Mouse (Mus musculus) c-Kit-negative CD71-positive TER-119-positive erythroid progenitor cells, embryonic 14.5 days (primary cell): ENCODE data around the gene Ppp2r5b.

Experiments used
- DNase-seq: peaks from one replicate; pipeline ENCODE4 v3.0.0-alpha.2; 2013; ENCODE audit warnings: low read depth, low spot score

Gene Ppp2r5b

GRCm38 (mm10) chr19:6268670-6269132 lies 33.0 kb upstream of the Ppp2r5b start:
- DNase-seq: no peak

GRCm38 (mm10) chr19:6268170-6268528 lies 32.5 kb upstream of the Ppp2r5b start:
- peak; percentile 73 for DNase-seq

GRCm38 (mm10) chr19:6267306-6268169 lies 31.9 kb upstream of the Ppp2r5b start:
- DNase-seq: no peak

GRCm38 (mm10) chr19:6265727-6266182 lies 30.1 kb upstream of the Ppp2r5b start:
- DNase-seq: no peak

DNA sequence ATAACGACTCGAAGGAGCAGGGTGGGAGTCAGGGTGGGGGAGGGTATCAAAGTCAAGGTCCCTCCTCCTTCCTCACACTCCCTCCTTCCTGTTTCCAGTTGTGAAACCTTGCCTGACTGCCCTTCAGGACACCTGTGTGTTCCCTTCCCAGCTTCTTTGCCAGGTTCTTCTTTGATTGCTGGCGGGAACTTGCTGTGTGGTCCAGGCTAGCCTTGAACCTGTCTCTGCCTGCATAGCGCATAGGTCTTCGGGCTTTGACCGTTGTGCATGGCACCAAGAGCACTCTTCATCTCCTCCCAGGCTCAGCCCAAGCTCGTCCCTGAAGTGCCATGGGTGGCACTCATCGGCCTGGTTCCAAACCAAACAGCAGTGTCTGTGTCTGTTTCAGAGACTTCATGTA lies 29.3 kb upstream of the Ppp2r5b start:
- no peak for DNase-seq

GRCm38 (mm10) chr19:6264200-6264599 lies 28.5 kb upstream of the Ppp2r5b start:
- no peak for DNase-seq

- DNase-seq: no peak
Measured at GRCm38 (mm10) chr19:6262839-6263433, 27.3 kb upstream of the Ppp2r5b start.

DNA sequence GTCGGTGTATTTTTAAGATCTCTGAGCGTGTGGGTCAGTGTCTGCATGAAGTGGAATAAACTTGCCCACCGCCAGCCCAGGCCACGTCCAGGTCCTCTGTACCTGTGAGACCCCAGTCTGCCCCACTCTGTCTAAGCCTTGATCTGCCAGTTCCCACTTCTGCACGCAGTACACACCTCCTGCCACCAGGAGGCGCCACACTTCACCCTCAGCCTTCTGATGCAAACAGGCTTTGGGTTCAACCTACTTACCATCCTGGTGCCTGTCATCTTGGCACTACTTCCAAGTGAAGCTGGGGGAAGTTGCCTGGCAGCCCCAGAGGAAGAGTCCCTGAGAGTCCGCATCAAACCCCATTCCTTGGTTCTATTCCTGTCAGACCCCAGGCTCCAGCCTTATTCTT lies 26.6 kb upstream of the Ppp2r5b start:
- peak; percentile 61 for DNase-seq

- DNase-seq: no peak
Measured at GRCm38 (mm10) chr19:6261379-6261778, 25.7 kb upstream of the Ppp2r5b start.

GRCm38 (mm10) chr19:6260946-6261345 lies 25.3 kb upstream of the Ppp2r5b start:
- DNase-seq: no peak

DNA sequence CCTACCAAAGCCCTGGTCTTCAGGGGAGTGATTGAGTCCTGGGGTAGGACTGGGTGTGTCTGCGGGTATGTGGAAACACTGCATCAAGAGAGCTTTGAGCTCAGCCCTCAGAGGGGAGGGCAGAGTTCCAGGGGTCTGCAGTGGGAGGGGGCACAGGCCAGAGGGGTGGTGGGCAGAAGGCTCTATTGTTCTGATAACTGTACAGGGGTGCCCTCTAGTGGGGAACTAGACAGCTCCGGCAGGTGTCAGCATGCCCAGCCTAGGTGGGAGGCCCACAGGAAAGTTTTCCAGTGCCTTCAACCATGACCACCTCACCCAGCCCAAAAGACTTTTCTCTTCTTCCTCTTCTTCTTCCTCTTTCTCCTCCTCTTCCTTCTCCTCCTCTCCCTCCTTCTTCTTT lies 24.8 kb upstream of the Ppp2r5b start:
- DNase-seq: no peak

DNA sequence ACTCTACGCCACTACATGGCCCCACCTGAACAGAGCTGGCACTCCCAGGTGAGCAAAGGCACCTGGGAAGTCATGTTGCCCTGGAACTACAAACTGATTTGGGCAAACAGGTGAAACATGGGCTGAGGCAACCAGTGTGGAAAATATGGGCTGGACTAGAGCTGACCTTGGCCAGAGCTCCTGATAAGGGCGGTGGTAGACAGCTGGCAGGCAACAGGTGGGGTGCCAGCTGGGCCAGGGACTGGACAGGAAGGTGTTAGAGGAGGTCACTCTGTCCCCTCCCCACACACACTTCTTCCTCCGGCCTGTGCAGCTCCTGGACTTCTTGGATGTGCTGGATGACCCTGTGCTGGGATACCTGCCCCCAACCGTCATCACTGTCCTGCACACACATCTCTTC lies 17.3 kb upstream of the Ppp2r5b start:
- no peak for DNase-seq

DNA sequence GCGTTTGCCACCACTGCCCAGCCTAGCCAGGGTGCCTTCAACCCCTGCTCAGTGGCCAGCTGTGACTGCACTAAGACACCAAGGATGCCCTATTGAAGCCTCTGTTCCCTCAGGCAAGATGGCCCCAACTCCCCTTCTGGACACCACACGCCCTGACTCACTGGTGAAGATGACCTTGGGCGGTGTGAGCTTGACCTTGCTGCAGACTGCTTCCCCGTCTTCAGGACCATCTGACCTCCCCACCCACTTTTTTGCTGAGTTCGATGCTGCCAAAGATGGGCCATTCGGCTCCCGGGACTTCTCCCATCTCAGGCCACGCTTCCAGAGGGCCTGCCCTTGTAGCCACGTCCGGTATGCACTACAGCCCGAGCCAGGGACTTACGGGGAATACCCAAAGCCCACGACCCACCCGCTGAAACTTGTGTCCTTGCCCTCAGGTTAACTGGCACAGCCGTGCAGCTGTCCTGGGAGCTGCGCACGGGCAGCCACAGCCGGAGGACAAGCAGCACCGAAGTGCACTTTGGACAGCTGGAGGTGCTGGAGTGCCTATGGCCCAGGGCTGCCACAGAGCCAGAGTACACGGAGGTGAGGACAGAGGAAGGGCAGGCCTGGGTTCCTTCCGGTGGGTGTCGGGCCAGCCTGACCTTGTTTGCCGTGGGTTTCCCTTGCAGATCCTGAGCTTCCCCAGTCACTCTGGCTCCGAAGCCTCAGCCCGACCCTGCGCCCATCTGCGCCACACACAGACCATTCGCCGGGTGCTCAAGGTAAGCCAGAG lies 12.0 kb upstream of the Ppp2r5b start:
- no peak for DNase-seq

GRCm38 (mm10) chr19:6245806-6246205 lies 10.1 kb upstream of the Ppp2r5b start:
- DNase-seq: no peak

DNA sequence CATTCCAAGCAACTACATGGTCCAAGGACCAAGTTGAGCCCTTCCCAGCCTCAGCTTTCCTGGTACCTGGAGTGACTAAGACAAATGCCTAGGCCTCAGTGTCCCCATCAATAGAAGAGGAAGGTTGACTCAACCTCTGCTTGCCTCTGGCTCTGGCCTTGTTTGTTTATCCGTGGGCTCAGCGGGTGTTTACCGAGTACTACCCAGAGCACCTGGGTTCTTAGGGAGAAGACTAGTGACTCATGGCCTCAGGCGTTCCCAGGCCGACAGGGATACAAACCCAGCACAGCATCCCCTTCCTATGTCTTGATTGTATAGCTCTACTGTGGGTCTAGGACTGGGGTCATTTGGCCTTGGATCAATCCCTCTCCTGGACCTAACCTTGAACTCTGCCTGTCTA lies 7.6 kb upstream of the Ppp2r5b start:
- DNase-seq: no peak

GRCm38 (mm10) chr19:6242281-6242680 lies 6.6 kb upstream of the Ppp2r5b start:
- no peak for DNase-seq

DNA sequence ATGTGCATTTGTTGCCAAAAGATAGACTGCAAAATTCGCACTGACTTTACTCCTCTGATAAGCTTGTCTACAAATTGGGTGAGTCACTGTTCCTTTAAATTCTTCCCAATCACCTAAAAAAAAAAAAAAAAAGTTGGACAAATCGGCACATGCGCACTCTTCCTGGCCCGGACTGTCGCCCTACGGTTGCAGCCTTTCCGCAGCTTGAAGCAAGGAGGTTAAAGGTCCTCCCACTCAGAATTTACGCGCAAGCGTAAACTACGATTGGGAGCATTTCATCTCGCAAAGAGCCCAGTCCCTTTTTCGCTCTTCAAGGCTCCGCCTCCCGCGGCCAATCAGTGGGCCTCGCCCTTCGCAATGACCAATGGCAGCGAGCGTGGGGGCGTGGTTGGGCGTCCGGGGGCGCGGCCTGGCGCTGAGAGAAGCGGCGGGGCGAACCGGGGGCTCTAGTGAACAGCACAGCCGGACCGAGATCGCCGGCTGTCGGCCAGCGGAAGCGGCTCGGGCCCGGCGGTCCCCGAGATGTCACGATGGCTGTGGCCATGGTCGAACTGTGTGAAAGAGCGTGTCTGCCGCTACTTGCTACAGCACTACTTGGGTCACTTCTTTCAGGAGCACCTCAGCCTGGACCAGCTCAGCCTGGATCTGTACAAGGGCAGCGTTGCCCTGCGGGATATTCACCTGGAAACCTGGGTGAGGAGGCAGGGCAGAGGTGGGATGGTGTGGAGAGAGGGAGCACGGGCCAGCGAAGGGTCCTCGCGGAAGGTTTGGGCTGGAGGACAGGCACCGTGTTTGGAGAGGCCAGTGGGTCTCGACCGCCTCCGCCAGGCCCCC lies 5.8 kb upstream of the Ppp2r5b start, which contains the start of gene Atg2a:
Gene Atg2a, plus strand, starts transcription at position 395 of the 834 bp plus-strand sequence.
- DNase-seq: peak; percentile 98

DNA sequence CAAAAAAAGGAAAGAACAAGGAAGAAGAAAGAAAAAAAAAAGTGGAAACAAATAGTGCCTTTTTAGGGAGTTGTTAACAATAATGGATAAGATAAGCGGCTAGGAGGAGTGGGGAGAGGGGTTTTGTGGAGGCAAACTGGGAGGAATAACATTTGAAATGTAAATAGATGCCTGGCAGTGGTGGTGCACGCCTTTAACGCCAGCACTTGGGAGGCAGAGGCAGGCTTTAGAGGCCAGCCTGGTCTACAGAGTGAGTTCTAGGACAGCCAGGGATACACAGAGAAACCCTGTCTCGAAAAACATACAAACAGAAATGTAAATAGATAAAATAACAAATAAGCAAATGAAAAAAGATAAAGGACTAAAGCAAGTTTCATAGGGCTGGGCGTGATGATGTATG lies 5.1 kb upstream of the Ppp2r5b start:
- DNase-seq: no peak

DNA sequence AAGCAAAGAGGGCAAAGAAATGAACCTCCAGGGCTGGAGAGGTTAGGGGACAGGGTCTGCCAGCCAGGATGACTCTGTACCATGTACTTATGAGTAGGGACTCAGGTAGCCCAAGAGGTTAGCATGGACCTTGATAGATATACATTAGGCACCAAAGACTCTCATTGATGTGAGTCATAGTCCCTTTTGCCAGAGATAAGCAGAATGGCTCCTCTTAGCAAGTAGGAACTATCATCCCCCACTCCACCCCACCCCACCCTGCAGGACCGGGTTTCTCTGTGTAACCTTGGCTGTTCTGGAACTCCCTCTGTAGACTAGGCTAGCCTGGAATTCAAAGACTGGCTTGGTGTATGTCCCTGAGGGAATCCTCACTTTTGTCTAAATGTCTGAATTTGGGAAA lies 4.5 kb upstream of the Ppp2r5b start:
- DNase-seq: peak; percentile 63

GRCm38 (mm10) chr19:6238740-6239139 lies 3.1 kb upstream of the Ppp2r5b start:
- no peak for DNase-seq

GRCm38 (mm10) chr19:6236842-6237241 lies 1.2 kb upstream of the Ppp2r5b start:
- no peak for DNase-seq
